Mouse (Mus musculus): ENCODE data around the gene Map7.

- TF ChIP-seq CTCF (IDR thresholded peaks at IDR 0.05; ENCODE audit: low read depth, low read length) (no peak), POLR2A (IDR thresholded peaks at IDR 0.05; ENCODE audit: extremely low read depth, insufficient read depth, low read length) (no peak)
Measured at GRCm38 (mm10) chr10:20185806-20186205, 37.5 kb downstream of the Map7 start.

Measured in liver, adult 2 months (tissue).